Mouse (Mus musculus) urinary bladder, postnatal 36 days (tissue): ENCODE results near the gene Inka2.

Experiments
- DNase-seq, 2 experiments: peaks; one replicate each; pipeline ENCODE4 v3.0.0; 2022; ENCODE audit warnings: low spot score in 2 of 2, mixed read lengths in 1 of 2

Gene Inka2

DNA sequence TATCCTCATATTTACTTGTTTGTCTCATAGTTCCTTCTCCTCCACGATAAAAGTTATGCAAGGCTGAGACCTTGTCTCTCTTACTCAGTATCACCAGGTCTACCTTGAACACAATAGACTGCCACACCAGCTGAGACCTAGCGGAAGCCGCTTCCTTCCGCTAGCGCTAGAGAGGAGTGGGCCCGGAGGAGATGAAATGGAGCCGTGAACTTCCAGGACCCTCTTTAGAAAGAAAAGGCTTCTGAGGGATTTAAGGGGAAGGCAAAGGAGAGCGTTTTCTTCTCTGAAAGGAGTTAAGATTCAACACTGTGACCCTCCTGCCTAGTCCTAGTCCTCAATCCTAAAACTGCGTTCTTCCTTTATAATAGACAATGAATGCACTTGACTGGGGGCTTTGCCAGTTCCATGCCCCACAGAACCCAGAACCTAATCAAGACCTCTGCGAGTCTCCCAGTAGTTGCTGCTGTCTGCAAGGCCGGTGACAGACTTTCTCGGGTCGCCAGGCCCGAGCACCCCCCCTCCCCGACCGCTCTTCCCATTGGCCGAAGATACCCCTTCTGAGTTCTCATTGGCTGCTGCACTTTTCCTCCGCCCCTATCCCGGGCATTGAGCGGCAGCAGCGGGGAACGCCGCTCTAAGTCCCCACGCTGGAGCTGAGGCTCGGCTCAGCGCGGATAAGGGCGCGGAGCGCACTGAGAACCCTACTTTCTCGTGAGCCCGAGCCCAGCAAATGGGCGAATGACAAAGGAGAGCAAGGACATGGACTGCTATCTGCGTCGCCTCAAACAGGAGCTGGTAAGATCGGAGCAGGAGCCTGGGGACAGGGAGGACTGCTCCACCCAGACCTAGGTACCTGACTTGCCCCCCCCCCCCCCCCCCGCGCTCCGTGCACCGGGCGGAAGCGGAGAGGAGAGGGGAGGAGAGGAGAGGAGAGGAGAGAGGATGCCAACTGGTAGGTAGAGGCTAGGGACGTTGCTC, at the start of gene Inka2:
Inka2 (plus strand) TSS at position 569 of the 978 bp plus-strand sequence.
- peak; percentile 60 to 70 for DNase-seq

DNA sequence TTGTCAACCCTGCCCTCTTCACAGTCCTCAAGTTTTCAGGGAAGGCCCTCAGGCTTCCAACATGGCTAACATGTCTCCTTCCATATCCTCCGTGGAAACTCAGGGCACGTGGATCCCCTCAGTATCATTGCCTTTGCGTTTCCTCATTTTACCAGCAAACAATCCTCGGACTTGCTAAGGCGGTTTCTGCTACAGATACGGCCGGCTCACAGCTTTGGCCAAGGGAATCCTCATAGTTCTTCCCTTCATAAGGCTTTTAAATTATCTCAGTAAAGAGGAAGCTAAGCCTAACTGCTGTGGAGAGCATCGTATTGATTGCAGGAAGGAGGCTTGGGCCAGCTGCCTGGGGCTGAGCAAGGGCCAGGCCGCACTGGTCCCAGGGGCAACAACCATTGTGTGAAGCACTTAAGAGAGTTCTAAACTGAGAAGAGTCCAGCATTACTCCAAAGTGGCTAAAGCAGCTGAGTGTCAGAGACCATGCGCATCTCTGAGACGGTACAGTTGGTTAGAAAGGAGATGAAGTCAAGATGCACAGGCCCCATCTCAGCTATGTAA, 49.3 kb upstream of the Inka2 start:
- DNase-seq = no peak

DNA sequence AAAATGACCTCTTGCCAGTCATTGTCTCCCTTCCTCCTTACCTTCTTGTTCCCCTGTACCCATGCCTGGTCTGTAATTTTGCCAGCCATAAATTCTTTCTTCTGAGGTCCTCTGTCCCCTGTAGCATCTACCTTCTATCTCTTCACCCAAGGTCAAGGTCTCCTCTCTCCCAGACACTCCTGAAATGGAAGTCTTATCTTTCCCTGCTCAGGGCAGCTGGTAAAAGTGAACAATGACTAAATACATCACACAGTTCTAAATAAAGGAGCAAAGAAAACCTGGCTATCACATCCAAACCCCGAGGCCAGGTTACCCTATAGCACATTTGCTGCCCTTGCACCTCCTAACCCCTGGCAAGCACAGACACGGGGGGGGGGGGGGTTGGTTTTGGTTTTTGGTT, 43.9 kb upstream of the Inka2 start:
- DNase-seq = no peak

DNA sequence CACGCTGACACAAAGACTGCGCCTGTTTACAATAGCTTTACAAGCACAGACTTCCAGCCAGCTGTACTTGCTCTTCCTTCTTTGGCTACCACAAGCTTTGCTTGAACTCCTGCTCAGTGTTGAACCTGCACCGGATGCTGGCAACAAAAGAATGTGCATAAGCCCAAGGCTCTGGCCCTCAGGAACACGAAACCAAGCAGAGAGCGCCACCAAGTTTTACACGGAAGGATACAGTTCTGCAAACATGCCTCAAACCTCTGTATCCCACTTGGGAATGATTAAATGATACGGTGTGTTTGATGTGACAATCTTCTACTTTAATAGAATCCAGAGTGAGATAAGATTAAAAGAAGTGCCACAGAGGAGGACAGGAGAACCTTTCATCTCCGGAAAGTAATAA, 41.4 kb upstream of the Inka2 start:
- DNase-seq = no peak

DNA sequence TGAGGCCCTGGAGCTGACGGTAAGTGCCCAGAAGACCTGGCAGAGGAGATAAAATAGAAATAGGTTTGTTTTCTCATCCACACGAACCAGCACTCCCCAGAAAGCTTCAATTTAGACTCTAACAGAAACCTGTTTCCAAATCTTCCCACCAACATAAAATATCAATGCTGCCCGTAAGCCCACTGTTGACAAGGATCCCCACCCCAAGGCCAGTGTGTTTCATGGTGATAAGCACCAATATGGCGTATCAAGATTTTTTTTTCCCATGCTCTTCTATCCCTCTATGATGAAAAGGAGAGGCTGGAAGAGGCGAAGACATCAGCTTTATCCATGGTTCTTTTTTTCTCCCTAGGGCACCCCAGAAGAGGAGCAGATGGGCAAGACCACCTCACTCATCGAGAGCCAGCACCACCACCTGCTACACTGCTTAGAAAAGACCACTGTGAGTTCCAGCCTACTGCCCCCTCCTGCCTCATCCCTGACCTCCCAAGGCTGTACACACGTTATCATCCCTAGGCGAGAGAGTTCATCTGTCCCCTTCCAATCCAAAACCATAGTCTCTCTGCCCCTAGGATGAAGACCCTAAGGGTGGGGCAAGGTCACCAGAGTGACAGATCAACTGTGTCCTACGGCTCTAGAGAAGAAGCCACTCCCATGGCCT, 39.2 kb upstream of the Inka2 start:
- no peak for DNase-seq

DNA sequence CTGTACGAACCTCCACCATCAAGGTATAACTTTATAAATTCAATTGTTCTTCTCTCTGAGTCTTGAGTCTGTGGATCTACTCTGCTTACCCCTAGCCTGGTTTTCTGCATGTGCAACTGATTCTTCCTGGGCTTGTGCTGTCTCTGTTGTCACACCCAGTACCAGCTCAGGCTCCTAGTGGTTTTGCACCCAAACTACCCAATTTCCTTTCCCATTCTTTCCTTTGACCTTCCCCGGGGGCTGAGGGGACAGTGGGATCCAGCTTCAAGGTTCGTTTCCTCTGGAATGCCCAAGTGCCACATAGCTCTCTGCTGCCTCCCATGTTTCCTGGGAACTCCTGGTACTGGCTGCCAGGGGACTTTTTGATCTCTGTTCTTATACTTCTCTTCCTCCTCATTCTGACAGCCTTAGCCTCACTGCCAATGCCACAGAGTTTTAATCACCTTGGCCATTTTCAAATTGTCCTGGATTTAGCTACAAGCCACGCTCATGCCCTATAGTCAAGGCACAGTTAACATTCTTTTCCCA, 37.3 kb upstream of the Inka2 start:
- no peak for DNase-seq

DNA sequence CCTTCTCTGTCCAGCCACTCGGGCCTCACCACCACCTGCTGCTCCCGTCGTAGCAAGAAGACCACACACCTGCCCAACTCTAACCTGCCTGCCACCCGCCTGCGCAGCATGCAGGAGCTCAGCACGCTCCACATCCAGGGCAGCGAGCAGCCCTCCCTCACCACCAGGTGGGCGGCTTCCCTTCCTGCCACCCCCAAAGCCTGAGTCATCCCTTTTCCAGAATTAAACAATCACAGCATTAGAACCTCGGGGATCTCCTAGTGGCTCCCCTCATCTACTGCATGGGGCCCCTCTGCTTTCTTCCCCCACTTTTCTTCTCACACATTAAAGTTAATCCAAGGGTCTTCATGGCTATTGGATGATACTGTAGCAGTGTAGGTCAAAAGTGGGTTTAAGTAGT, 36.2 kb upstream of the Inka2 start:
- no peak for DNase-seq

DNA sequence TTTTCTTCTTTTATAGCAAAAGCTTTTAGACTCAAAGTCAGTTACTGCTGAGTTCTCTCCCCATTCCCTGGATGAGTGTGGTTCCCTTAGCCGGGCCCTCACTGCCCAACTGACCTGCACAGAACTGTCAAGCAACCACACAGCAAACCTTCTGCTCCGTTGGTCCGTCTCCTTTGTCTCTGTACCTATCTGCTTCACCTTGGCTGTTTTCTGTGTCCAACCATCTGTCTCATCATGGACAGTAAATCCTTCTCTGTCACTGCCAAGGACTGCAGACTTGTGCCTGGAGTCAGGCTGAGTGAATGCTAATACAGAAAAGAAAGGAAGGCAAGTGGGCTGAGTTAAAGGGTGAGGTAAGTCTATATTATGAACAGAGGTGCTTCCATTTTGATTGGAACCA, 34.6 kb upstream of the Inka2 start:
- DNase-seq = no peak

DNA sequence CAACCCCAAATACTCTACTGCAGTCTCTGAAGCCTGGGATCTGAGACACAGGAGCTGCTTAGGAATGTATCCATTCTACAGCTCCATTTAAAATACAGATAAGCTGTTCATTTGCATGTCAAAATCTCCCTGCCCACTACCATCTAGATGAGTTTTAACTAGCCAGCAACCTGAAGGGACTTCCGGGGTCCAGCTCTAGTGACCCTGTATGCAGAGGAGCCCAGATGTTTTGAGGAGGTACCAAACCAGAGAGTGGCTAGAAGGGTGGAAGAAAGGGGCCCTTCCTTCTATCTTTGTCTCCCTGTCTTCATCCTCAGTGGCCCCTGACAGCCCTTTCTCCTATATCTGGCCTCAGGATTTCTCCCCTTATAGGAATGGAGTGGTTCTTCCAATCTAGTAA, 33.6 kb upstream of the Inka2 start:
- no peak for DNase-seq

DNA sequence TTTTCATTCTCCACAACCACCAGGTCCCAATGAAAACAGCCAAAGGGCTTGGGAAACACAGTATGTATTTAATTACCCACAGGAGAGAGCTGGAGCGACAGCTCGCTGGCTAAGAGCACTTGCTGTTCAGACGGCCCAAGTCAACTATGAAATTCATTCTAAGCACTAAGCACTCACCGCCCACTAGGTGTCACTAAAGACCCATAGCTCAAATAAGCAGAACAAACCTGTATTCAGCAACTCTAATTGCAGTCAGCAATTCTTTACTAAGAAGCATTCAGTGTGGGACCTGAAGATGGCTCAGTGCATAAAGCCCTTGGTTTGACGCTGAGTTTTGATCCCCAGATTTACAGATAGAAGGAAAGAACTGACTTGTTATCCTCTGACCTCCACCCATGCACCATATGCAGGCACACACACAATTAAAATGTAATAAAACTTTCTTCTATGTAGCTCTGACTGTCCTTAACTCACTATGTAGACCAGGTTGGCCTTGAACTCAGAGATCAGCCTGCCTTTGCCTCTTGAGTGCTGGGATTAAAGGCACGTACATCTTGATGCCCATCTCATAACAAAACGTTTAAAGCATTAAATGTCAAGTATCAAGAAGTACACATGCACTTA, 29.7 kb upstream of the Inka2 start:
- peak; percentile 52 to 61 for DNase-seq

DNA sequence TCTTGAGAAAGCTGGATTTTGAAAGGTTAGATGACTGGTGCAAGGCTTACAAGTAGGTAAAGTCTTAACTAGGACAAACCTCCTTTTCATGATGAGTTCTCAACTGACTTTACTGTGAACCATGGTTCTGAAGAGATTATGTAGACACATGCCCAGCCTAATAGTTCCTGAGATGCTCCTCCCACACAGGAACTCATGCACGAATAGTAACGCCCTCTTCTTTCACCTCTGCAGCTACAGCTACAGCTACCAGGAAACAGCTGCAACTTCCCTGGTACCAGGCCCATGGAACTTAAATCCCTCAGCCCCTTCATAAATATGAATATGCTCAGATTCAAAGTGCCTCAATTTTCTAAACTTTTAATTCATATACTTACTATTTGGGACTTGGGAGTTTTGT, 28.5 kb upstream of the Inka2 start:
- DNase-seq = no peak

DNA sequence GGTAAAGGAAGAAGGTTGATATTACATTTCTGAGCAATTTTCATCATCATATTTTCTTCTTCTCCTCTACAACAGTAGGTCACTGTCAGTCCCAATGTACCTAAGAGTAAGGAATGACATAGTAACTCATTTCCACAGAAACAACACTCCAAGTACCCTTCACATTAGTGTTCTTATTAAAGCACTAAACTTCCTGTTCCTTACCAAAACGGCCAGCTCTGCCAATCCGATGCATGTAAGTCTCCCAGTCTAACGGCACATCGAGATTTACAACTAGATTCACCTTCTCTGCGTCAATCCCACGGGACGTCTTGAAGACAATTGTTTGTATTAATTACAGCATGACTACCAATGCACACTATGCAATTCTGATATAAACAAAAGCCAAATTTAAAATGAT, 24.1 kb upstream of the Inka2 start:
- DNase-seq = no peak

DNA sequence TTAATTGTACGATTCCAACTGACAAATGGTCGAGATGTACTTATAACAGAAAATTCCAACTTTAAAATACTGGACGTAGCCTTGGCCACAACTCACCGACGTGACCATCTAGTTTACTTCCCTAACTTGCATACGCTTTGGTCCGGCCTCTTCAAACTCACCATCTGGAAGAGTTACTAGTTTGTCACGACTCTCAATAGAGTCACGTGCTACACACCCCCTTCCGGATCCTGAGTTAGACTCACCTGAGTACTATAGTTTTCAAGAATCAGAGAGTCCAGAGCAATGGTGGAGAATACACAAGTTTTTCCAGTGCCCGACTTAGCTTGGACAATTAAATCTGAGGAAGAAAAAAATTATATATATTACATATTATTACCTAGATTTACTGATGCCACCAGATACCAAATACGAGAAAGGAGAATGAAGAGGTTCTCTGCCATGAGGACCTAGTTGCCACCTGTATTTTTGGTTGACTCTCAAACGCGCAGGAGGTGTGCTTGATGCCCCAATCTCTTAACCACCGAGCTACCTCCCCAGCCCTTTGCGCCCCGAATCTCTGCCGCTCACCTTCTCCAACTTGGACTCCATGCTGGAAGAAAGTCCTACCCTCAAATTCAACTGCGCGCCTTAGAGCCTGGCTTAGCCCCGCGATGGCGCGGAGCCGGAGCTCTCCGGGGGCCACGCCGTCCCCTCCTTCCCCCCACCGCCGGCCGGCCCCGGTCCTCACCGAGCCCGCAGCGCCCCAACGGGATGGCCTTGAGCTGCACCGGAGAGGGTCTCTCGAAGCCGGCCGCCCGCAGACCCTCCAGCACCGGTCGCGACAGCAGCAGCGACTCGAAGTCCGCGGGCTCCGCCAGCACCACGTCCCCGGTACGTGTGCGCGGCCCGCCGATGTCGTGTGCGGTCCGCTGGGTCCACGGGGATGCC, 17.7 kb upstream of the Inka2 start:
- DNase-seq = peak in 1 of 2 experiments; percentile 31

DNA sequence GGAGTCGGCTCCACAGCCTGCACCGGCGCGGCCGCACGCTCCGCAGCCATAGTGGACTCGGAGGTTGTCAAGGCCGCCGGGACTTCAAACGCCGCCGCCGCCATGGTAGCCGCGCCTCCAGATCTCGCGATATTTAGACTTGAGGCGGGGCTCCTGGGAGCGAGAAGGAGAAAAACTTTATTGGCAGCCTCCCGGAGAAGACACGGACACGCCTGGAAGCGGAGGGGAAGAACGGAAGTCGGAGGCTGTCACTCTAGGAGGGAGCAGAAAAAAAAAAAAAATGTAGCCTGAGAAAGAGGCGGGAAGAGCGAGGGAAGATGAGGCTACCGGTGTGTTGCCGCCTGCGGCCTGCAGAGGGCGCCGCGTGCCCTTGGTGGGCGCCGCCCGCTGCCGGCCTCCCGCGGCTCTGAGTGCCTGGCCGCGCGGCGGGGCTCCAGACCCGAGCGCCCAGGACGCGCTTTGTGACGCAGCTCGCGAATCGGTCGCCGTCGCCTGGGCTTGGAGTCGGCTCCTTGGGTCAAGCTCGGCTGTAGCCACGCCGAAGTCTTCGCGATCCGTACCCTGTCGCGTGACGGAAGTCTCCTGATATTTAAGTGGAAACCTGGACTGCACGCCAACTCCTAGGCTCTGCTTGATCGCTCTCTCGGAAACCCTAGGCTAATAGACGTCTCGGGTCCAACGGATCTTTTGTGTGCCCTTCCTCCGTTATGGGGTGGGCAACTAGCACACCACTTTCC, 16.9 kb upstream of the Inka2 start, which contains the start of gene Ddx20:
Ddx20 (minus strand) TSS at position 251 of the 737 bp plus-strand sequence.
- peak; percentile 90 to 94 for DNase-seq

DNA sequence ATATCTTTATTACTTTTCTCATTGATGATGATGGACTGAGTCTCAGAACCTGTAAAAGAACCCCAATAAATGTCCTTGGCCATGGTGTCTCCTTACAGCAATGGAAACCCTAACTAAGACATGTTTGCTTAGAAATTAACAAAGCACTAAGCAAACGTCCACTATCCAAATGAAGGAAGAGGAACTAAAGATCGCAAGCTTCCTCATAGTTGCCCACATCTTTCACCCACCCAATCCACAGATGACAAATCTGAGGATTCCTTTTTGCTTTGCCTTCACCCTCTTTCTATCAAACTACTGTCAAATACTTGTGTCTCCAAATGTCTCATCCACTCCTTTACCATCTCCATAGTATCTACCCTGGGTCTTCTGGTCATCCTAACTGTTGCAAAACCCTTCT, 15.9 kb upstream of the Inka2 start:
- DNase-seq = no peak

DNA sequence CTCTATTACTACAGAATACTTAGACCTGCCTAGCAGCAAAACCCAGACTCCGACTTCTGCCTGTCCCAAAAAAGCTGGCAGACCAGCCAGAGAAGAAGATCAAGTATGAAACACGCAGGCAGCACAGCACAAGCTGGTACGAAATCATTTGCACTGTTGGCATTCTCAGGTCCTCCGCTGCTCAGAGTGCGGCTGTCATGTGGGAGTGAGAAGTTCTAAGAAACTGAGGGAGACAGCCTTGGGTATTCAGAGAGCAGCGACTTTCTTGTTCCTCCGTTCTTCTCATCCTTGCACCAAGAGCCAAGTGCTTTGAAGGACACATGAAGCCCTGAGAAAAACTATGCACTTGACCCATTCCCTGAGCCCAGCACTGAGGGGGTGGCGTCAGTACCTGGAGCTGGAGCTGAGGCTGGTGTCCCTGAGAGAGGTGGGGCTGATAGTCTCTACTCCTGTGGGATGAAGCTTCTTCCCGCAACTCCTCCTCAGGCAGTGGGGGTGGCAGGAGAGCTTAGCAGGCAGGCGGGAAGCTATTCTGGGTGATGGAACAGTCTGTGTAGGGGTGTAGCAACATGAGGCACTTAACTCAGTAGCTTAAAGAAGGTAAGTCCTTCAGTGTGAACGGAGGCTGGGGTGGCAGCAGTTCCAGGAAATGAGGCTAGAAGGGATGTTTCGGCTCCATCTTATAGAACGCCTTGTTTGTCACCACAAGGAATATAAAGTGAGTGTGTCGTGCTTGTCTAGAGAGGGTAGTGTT, 10.9 kb upstream of the Inka2 start:
- no peak for DNase-seq

DNA sequence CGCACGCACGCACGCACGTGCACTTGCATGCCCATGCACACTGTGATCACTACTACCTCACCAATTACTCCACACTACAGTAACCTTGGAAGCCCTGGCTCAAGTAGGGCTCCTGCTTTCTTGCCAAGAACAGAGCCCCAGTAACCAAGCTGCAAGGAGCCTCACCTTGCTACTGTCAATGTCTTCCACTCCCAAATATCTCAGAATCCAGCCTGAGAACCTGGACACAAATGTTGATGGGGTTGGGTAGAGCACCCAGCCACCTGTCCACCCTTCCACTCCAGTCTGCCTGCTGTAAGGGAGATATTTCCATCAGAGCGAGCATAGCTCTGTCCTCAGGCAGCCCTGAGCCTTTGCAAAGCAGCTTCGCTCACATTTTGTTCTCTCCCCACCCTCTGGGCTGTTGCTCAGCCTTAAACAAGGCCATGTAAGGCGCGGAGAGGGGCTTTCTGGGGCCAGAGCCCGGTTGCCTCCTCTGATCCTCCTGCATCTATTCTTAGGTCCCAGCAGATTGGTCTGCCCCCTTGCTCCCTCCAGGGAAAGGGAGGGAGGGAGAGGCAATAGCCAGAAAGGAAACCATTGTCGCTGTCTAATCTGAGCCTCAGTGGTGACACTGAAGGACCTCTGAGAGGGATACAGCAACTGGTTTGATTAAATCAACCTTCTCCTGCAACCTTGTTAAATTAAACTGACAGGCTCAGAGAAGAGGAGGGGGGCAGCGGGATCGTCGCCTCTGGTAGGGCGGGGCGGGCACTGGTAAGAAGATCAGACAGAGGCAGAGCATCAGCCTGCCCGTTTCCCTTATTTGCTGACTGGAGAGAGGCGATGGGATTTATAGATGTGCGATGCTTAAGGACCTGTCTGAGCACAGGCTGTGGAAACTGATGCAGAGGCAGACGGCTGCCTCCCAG, 8.7 kb upstream of the Inka2 start:
- DNase-seq = no peak
